Mouse (Mus musculus): ENCODE measurements at regions not wholly inside any gene's neighbourhood (a gene's known extent, or its start where the extent isn't known, plus 50 kb on each side); places are given as distances from the start of the nearest gene placed in this dataset.

DNA sequence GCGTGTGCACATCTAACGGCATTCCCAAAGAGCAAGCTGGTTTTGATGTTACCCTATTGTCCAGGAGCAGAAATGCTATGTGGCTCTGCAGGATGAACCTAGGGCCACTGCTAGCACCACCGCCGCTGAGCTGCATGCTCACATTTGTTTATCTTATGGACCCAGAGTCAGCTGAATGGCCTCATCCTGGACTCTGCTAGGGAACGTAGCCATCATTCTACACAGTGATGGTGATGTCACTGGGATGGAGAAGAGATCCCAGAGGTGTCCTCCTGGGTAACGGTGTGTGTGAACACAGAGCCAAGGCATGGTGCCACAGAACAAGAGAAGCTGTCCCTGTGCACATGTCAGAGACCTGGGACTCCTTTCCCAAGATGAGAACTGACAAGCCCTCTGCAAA lies 352.4 kb upstream of the Zfp507 start:
- Histone ChIP-seq H3K4me1 (ENCODE audit: control insufficient read depth, insufficient read depth, low read length) (peaks cover 2% of the 10 kb centered on the region; the same call in 1 of the 2 replicates), H3K36me3 (ENCODE audit: control insufficient read depth, insufficient read depth, low read length) (no peaks in the 10 kb centered on the region), H3K9ac (ENCODE audit: low read length) (no peak overlapping the region), H3K27ac (ENCODE audit: low read depth, low read length) (no peak overlapping the region), H3K4me2 (ENCODE audit: low read length) (no peak overlapping the region), H3K4me3 (ENCODE audit: low read depth, low read length) (no peak overlapping the region), H3K27me3 (replicated peaks; ENCODE audit: control insufficient read depth, insufficient read depth, low read length) (no peaks in the 10 kb centered on the region), H3K9me3 (replicated peaks; ENCODE audit: control insufficient read depth, low read length) (no peaks in the 10 kb centered on the region)
- 78% methylated on average over 6 of the region's 6 CpGs for WGBS
- DNase-seq (ENCODE audit: low spot score) (no peak), ATAC-seq (no peak)

DNA sequence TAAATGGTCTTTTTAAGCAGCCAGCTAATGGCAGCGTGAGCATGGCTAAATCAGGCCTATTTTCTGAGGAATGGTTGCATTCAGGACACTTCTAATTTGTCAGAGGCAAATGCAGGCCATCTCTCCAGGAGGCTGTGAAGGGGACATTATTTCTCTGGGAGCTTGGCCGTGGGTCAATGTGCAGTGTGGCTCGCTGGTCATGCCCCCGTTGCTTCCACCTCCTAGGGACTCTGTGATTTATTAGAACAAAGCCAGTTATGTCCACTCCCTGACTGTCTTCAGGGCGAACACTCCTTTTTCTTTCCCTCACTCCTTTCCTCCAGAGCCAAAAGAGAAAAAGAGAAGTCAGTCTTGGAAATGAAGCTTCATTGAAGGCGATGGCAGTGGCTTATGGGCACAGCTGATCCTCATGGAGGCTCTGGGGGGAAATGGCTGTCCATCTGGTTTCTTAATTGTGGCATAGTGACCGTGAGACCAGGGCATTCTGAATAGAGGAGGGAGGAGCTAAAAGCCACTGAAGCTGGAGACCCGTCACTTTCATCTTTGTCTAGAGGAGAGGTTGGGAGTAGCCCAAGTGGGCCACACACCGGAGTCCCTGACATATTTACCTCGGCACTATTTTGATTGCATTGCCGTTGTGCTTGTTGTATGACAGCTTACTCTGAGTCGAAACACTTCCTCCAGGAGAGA lies 348.2 kb upstream of the Zfp507 start:
- ATAC-seq (no peak), DNase-seq (ENCODE audit: low spot score) (no peak)
- Histone ChIP-seq H3K9ac (ENCODE audit: low read length) (no peak overlapping the region), H3K36me3 (ENCODE audit: control insufficient read depth, insufficient read depth, low read length) (no peaks in the 10 kb centered on the region), H3K27me3 (replicated peaks; ENCODE audit: control insufficient read depth, insufficient read depth, low read length) (no peaks in the 10 kb centered on the region), H3K27ac (ENCODE audit: low read depth, low read length) (no peak overlapping the region), H3K4me2 (ENCODE audit: low read length) (no peak overlapping the region), H3K9me3 (replicated peaks; ENCODE audit: control insufficient read depth, low read length) (no peaks in the 10 kb centered on the region), H3K4me1 (ENCODE audit: control insufficient read depth, insufficient read depth, low read length) (peaks cover 2% of the 10 kb centered on the region; the same call in 1 of the 2 replicates), H3K4me3 (ENCODE audit: low read depth, low read length) (no peak overlapping the region)
- 30% methylated on average over 12 of the region's 12 CpGs for WGBS

DNA sequence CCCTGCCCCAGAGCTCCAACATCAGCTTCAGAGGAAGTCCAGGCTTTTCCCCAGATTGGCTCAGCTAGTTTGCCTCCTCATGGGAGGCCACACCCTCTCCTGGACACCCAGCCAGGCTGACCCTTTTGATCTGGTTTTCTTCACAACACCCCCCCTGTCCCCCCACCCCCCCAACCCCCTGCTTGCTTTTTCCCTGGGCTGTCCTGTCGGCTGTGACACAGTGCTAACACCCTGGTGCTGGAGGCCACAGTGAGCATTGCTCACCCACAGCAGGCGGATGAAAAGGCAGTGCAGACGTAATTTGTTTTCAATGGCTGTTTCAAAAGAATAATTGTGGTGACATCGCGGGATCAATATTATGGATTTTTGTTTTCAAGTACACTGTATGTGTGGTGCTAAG lies 333.8 kb upstream of the Zfp507 start:
- H3K4me3 ChIP-seq (ENCODE audit: low read depth, low read length) = no peak overlapping the region
- H3K27me3 ChIP-seq (replicated peaks; ENCODE audit: control insufficient read depth, insufficient read depth, low read length) = no peaks in the 10 kb centered on the region
- ATAC-seq = no peak
- no peak overlapping the region for H3K4me2 ChIP-seq (ENCODE audit: low read length)
- H3K4me1 ChIP-seq (ENCODE audit: control insufficient read depth, insufficient read depth, low read length) = peaks cover 12% of the 10 kb centered on the region; the same call in 1 of the 2 replicates
- no peak overlapping the region for H3K27ac ChIP-seq (ENCODE audit: low read depth, low read length)
- H3K9me3 ChIP-seq (replicated peaks; ENCODE audit: control insufficient read depth, low read length) = no peaks in the 10 kb centered on the region
- H3K9ac ChIP-seq (ENCODE audit: low read length) = no peak overlapping the region
- WGBS = 26% methylated on average over 5 of the region's 5 CpGs
- DNase-seq (ENCODE audit: low spot score) = no peak
- H3K36me3 ChIP-seq (ENCODE audit: control insufficient read depth, insufficient read depth, low read length) = no peaks in the 10 kb centered on the region

GRCm38 (mm10) chr7:36134557-36134956 lies 331.8 kb upstream of the Zfp507 start:
- no peaks in the 10 kb centered on the region for H3K9me3 ChIP-seq (replicated peaks; ENCODE audit: control insufficient read depth, low read length)
- H3K36me3 ChIP-seq (ENCODE audit: control insufficient read depth, insufficient read depth, low read length) = no peaks in the 10 kb centered on the region
- ATAC-seq = no peak
- H3K4me3 ChIP-seq (ENCODE audit: low read depth, low read length) = no peak overlapping the region
- no peak overlapping the region for H3K27ac ChIP-seq (ENCODE audit: low read depth, low read length)
- no peak overlapping the region for H3K9ac ChIP-seq (ENCODE audit: low read length)
- DNase-seq (ENCODE audit: low spot score) = no peak
- H3K4me2 ChIP-seq (ENCODE audit: low read length) = no peak overlapping the region
- H3K27me3 ChIP-seq (replicated peaks; ENCODE audit: control insufficient read depth, insufficient read depth, low read length) = no peaks in the 10 kb centered on the region
- peaks cover 12% of the 10 kb centered on the region; the same call in 1 of the 2 replicates for H3K4me1 ChIP-seq (ENCODE audit: control insufficient read depth, insufficient read depth, low read length)
- 51% methylated on average over 4 of the region's 4 CpGs for WGBS

- peak; percentile 89 for ATAC-seq
- H3K36me3 ChIP-seq (ENCODE audit: control insufficient read depth, insufficient read depth, low read length) = no peaks in the 10 kb centered on the region
- whole genome bisulfite sequencing = under 1% methylated on average over 8 of the region's 8 CpGs
- H3K9ac ChIP-seq (ENCODE audit: low read length) = no peak overlapping the region
- DNase-seq (ENCODE audit: low spot score) = peak; percentile 89
- peak overlapping the region; percentile 24; the same call in 1 of the 2 replicates for H3K4me2 ChIP-seq (ENCODE audit: low read length)
- no peak overlapping the region for H3K4me3 ChIP-seq (ENCODE audit: low read depth, low read length)
- peaks cover 12% of the 10 kb centered on the region; the same call in 1 of the 2 replicates for H3K4me1 ChIP-seq (ENCODE audit: control insufficient read depth, insufficient read depth, low read length)
- H3K27me3 ChIP-seq (replicated peaks; ENCODE audit: control insufficient read depth, insufficient read depth, low read length) = no peaks in the 10 kb centered on the region
- H3K27ac ChIP-seq (ENCODE audit: low read depth, low read length) = no peak overlapping the region
- no peaks in the 10 kb centered on the region for H3K9me3 ChIP-seq (replicated peaks; ENCODE audit: control insufficient read depth, low read length)
These were observed 330.9 kb upstream of the Zfp507 start for GRCm38 (mm10) chr7:36133658-36134143.

DNA sequence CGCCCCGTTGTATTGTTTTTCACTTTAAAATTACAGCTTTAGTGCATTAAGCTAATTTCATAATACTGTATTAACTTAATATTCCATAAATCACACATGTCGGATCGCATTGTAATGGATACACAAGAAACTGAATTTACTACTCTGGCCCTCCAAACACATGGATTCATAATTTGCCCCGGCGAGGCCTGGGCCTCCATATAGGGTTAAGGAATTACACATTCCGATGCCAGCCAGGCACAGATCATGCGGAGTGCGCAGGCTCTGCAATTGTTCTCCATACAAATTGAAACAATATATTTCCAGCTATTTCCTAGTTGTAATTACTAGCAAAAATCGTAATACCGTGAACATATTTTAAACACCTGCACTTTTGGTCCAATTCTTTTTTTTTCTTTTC lies 330.2 kb upstream of the Zfp507 start:
- DNase-seq (ENCODE audit: low spot score) = no peak
- Histone ChIP-seq H3K4me1 (ENCODE audit: control insufficient read depth, insufficient read depth, low read length) (peaks cover 12% of the 10 kb centered on the region; the same call in 1 of the 2 replicates), H3K4me2 (ENCODE audit: low read length) (no peak overlapping the region), H3K4me3 (ENCODE audit: low read depth, low read length) (no peak overlapping the region), H3K9ac (ENCODE audit: low read length) (no peak overlapping the region), H3K36me3 (ENCODE audit: control insufficient read depth, insufficient read depth, low read length) (no peaks in the 10 kb centered on the region), H3K9me3 (replicated peaks; ENCODE audit: control insufficient read depth, low read length) (no peaks in the 10 kb centered on the region), H3K27ac (ENCODE audit: low read depth, low read length) (no peak overlapping the region; the same call in 1 of the 2 replicates), H3K27me3 (replicated peaks; ENCODE audit: control insufficient read depth, insufficient read depth, low read length) (no peaks in the 10 kb centered on the region)
- ATAC-seq = no peak
- WGBS = 50% methylated on average over 11 of the region's 11 CpGs

- H3K27me3 ChIP-seq (replicated peaks; ENCODE audit: control insufficient read depth, insufficient read depth, low read length) = no peaks in the 10 kb centered on the region
- ATAC-seq (peak; percentile 14; the same call in 1 of the 2 replicates), DNase-seq (ENCODE audit: low spot score) (no peak)
- H3K4me3 ChIP-seq (ENCODE audit: low read depth, low read length) = no peak overlapping the region
- H3K9ac ChIP-seq (ENCODE audit: low read length) = no peak overlapping the region
- H3K4me1 ChIP-seq (ENCODE audit: control insufficient read depth, insufficient read depth, low read length) = peaks cover 12% of the 10 kb centered on the region; the same call in 1 of the 2 replicates
- H3K36me3 ChIP-seq (ENCODE audit: control insufficient read depth, insufficient read depth, low read length) = no peaks in the 10 kb centered on the region
- WGBS = 33% methylated on average over 1 of the region's 1 CpGs
- H3K9me3 ChIP-seq (replicated peaks; ENCODE audit: control insufficient read depth, low read length) = no peaks in the 10 kb centered on the region
- no peak overlapping the region for H3K4me2 ChIP-seq (ENCODE audit: low read length)
- peak overlapping the region; percentile 48; the same call in 1 of the 2 replicates for H3K27ac ChIP-seq (ENCODE audit: low read depth, low read length)
These were observed 329.8 kb upstream of the Zfp507 start for GRCm38 (mm10) chr7:36132569-36132968.

GRCm38 (mm10) chr7:36097054-36097453 lies 294.3 kb upstream of the Zfp507 start:
- no peak overlapping the region for H3K4me2 ChIP-seq (ENCODE audit: low read length)
- no peak for DNase-seq (ENCODE audit: low spot score)
- WGBS = 81% methylated on average over 4 of the region's 4 CpGs

More at GRCm38 (mm10) chr7:36097054-36097453, 294.3 kb upstream of the Zfp507 start:
- no peak for ATAC-seq
- H3K27me3 ChIP-seq (replicated peaks; ENCODE audit: control insufficient read depth, insufficient read depth, low read length) = no peaks in the 10 kb centered on the region
- H3K27ac ChIP-seq (ENCODE audit: low read depth, low read length) = no peak overlapping the region
- no peaks in the 10 kb centered on the region for H3K9me3 ChIP-seq (replicated peaks; ENCODE audit: control insufficient read depth, low read length)
- no peak overlapping the region for H3K4me3 ChIP-seq (ENCODE audit: low read depth, low read length)
- no peaks in the 10 kb centered on the region for H3K36me3 ChIP-seq (ENCODE audit: control insufficient read depth, insufficient read depth, low read length)
- H3K4me1 ChIP-seq (ENCODE audit: control insufficient read depth, insufficient read depth, low read length) = no peaks in the 10 kb centered on the region
- H3K9ac ChIP-seq (ENCODE audit: low read length) = no peak overlapping the region
